In genomic region chr1:127834202-127834601, GRCm38 (mm10) we compare ENCODE assay signal across 21 mouse cellular contexts. TPM values are rescaled to one million over a fixed set of nuclear protein-coding genes. Genes with fewer than 3 reads are reported as not detected.
"Had no signal": no experiment of that assay in that cellular context is flagged by ENCODE, and none has a peak within 500 bp of the region (broad histone marks: within the 10 kb centered on the region; RNA-seq: fewer than 3 reads in every experiment).

No protein-coding gene starts in this region.

- ATAC-seq: lung, postnatal 0 days; midbrain, embryonic 13.5 days; midbrain, embryonic 16.5 days had no signal

- H3K9ac ChIP-seq: lung, embryonic 15.5 days; midbrain, embryonic 13.5 days; neural tube, embryonic 13.5 days; neural tube, embryonic 15.5 days; stomach, embryonic 15.5 days had no signal

- DNase-seq: lung, adult 2 months; lung, postnatal 14 days; lung, postnatal 36 days; right cerebral cortex, postnatal 14 days; thymus, adult 2 months; thymus, postnatal 36 days had no signal

- H3K4me2 ChIP-seq: lung, embryonic 15.5 days; midbrain, embryonic 13.5 days; neural tube, embryonic 13.5 days; neural tube, embryonic 15.5 days; stomach, embryonic 15.5 days had no signal

- H3K4me1 ChIP-seq: lung, embryonic 15.5 days; midbrain, embryonic 13.5 days; neural tube, embryonic 13.5 days; neural tube, embryonic 15.5 days; stomach, embryonic 15.5 days had no signal

- H3K9me3 ChIP-seq: lung, embryonic 15.5 days; megakaryocyte, embryonic 14.5 days; midbrain, embryonic 10.5 days; midbrain, embryonic 13.5 days; neural tube, embryonic 13.5 days; neural tube, embryonic 15.5 days; stomach, embryonic 15.5 days had no signal

- H3K27me3 ChIP-seq: lung, embryonic 15.5 days; megakaryocyte, embryonic 14.5 days; midbrain, embryonic 13.5 days; neural tube, embryonic 13.5 days; neural tube, embryonic 15.5 days; stomach, embryonic 15.5 days had no signal

- H3K36me3 ChIP-seq: lung, embryonic 15.5 days; midbrain, embryonic 10.5 days; midbrain, embryonic 13.5 days; neural tube, embryonic 13.5 days; neural tube, embryonic 15.5 days; stomach, embryonic 15.5 days had no signal

- H3K27ac ChIP-seq: lung, embryonic 15.5 days; macrophage; midbrain, embryonic 10.5 days; midbrain, embryonic 13.5 days; neural tube, embryonic 13.5 days; neural tube, embryonic 15.5 days; stomach, embryonic 15.5 days; stomach, postnatal 0 days had no signal

- H3K4me3 ChIP-seq: lung, embryonic 15.5 days; megakaryocyte, embryonic 14.5 days; midbrain, embryonic 10.5 days; midbrain, embryonic 13.5 days; myocyte; neural tube, embryonic 13.5 days; neural tube, embryonic 15.5 days; stomach, embryonic 15.5 days had no signal

RNA-seq across cellular contexts. Expression of gene Map3k19, which starts 20.6 kb away (rescaled TPM):
- total RNA-seq: liver, adult 2 months had no signal
- polyA plus RNA-seq: liver, embryonic 16.5 days; neural tube, embryonic 11.5 days; stomach, embryonic 15.5 days; stomach, postnatal 0 days had no signal
